8 mouse cellular contexts compared by ENCODE assay signal in genomic region chr6:52164051-52164625, GRCm38 (mm10). TPM values are rescaled to one million over a fixed set of nuclear protein-coding genes. Genes with fewer than 3 reads are reported as not detected.
DNase-seq lines count a peak whose midpoint lies in the region; ATAC-seq and TF ChIP-seq lines count a peak whose summit lies in the region.
"Had no signal": no experiment of that assay in that cellular context is flagged by ENCODE, and none has a peak within 500 bp of the region (broad histone marks: within the 10 kb centered on the region; RNA-seq: fewer than 3 reads in every experiment).

No protein-coding gene starts in this region.

- H3K4me3 ChIP-seq in heart, postnatal 0 days (ENCODE audit: low read depth, low read length): peak overlapping the region; percentile 39
- peak overlapping the region; percentile 27 for H3K4me3 ChIP-seq in limb, embryonic 14.5 days (replicated peaks; ENCODE audit: low read length)
- H3K4me3 ChIP-seq: midbrain, embryonic 12.5 days had no signal

- peak overlapping the region; percentile 28; the same call in 1 of the 2 replicates for H3K9ac ChIP-seq in heart, postnatal 0 days (replicated peaks; ENCODE audit: low read depth, low read length)
- H3K9ac ChIP-seq in limb, embryonic 14.5 days (ENCODE audit: low read depth, low read length, severe bottlenecking): no peak overlapping the region
- H3K9ac ChIP-seq: midbrain, embryonic 12.5 days had no signal

- no peaks in the 10 kb centered on the region for H3K36me3 ChIP-seq in heart, postnatal 0 days (replicated peaks; ENCODE audit: control insufficient read depth, insufficient read depth, low read length)
- peaks cover 5% of the 10 kb centered on the region; the same call in 1 of the 2 replicates for H3K36me3 ChIP-seq in limb, embryonic 14.5 days (ENCODE audit: control insufficient read depth, insufficient read depth, low read length)
- H3K36me3 ChIP-seq: midbrain, embryonic 12.5 days had no signal

- peak; percentile 15 for DNase-seq in ovary, postnatal 36 days (ENCODE audit: low spot score)
- DNase-seq in ovary, postnatal 14 days (ENCODE audit: low spot score): no peak
- no peak for DNase-seq in heart, postnatal 0 days (ENCODE audit: low spot score)
- no peak for DNase-seq in limb, embryonic 14.5 days (ENCODE audit: low spot score)
- peak; percentile 43 for DNase-seq in testis, postnatal 10 days (ENCODE audit: low spot score)
- DNase-seq in spleen, postnatal 10 days (ENCODE audit: low spot score in 2 of 2): no peak

- peak overlapping the region; percentile 51 for H3K4me2 ChIP-seq in heart, postnatal 0 days (ENCODE audit: low read depth, low read length)
- peak overlapping the region; percentile 40 for H3K4me2 ChIP-seq in limb, embryonic 14.5 days (replicated peaks; ENCODE audit: low read depth, low read length, severe bottlenecking)
- H3K4me2 ChIP-seq: midbrain, embryonic 12.5 days had no signal

- H3K4me1 ChIP-seq in heart, postnatal 0 days (ENCODE audit: control insufficient read depth, insufficient read depth): no peaks in the 10 kb centered on the region
- H3K4me1 ChIP-seq in limb, embryonic 14.5 days (ENCODE audit: control insufficient read depth, insufficient read depth, low read length): peaks cover 33% of the 10 kb centered on the region

- peak overlapping the region; percentile 46 for H3K27ac ChIP-seq in heart, postnatal 0 days (ENCODE audit: low read depth)
- no peak overlapping the region for H3K27ac ChIP-seq in limb, embryonic 14.5 days (replicated peaks; ENCODE audit: low read depth, low read length)
- H3K27ac ChIP-seq: midbrain, embryonic 12.5 days had no signal

- TF ChIP-seq EP300 in heart, postnatal 0 days (IDR thresholded peaks at IDR 0.05; ENCODE audit: low read depth): no peak

- no peaks in the 10 kb centered on the region for H3K9me3 ChIP-seq in heart, postnatal 0 days (replicated peaks; ENCODE audit: control insufficient read depth, low read length)
- H3K9me3 ChIP-seq in limb, embryonic 14.5 days (ENCODE audit: control insufficient read depth, low read length): no peaks in the 10 kb centered on the region
- H3K9me3 ChIP-seq: midbrain, embryonic 12.5 days had no signal

- no peak for TF ChIP-seq CTCF in heart, postnatal 0 days (IDR thresholded peaks at IDR 0.05; ENCODE audit: low read depth)

- 2% methylated on average over 39 of the region's 39 CpGs for WGBS in heart, postnatal 0 days
- 3% methylated on average over 39 of the region's 39 CpGs for WGBS in limb, embryonic 14.5 days

- no peak for TF ChIP-seq POLR2A in limb, embryonic 14.5 days (IDR thresholded peaks at IDR 0.05; ENCODE audit: borderline replicate concordance, extremely low read depth, insufficient read depth, insufficient read length)

- ATAC-seq in heart, postnatal 0 days (ENCODE audit: insufficient read depth, low read depth): no peak; the same call in 1 of the 2 replicates
- no peak for ATAC-seq in limb, embryonic 14.5 days (ENCODE audit: low FRiP score, low read depth)
- no peak for ATAC-seq in monocyte, adult 5-6 weeks (replicated peaks; ENCODE audit: insufficient number of reproducible peaks, low FRiP score, low TSS enrichment, poor library complexity, severe bottlenecking)

- peaks cover 99% of the 10 kb centered on the region for H3K27me3 ChIP-seq in heart, postnatal 0 days (ENCODE audit: control insufficient read depth, insufficient read depth, low read length)
- H3K27me3 ChIP-seq in limb, embryonic 14.5 days (ENCODE audit: control insufficient read depth, insufficient read depth, low read length): peaks cover 88% of the 10 kb centered on the region

RNA-seq across cellular contexts. Expression of gene Hoxa2, which starts 0.5 kb away (rescaled TPM):
- total RNA-seq in heart, postnatal 0 days (2014; rRNA removed; ENCODE audit: low replicate concordance): not detected in 2 replicates
- polyA plus RNA-seq in heart, postnatal 0 days (2015; fragmentation: Nextera tagmentation; extraction: Ambion mirVana): 0.42 and 0.69 TPM in 2 replicates
- polyA plus RNA-seq in limb, embryonic 14.5 days (2012; rRNA removed): 3.1 and 3.6 TPM in 2 replicates
- 0.80 and 1.0 TPM in 2 replicates for polyA plus RNA-seq in limb, embryonic 14.5 days (2014; fragmentation: Nextera tagmentation; extraction: Ambion mirVana)
- total RNA-seq in monocyte, adult 5-6 weeks (2017): not detected in 3 replicates

RNA-seq across cellular contexts. Expression of gene Hoxa1, which starts 6.0 kb away (rescaled TPM):
- total RNA-seq in heart, postnatal 0 days (2014; rRNA removed; ENCODE audit: low replicate concordance): 0.23 TPM in 1 of 2 replicates, not detected in the other
- polyA plus RNA-seq in heart, postnatal 0 days (2015; fragmentation: Nextera tagmentation; extraction: Ambion mirVana): 0.08 and 0.15 TPM in 2 replicates
- 1.4 and 1.6 TPM in 2 replicates for polyA plus RNA-seq in limb, embryonic 14.5 days (2012; rRNA removed)
- polyA plus RNA-seq in limb, embryonic 14.5 days (2014; fragmentation: Nextera tagmentation; extraction: Ambion mirVana): 1.4 and 1.7 TPM in 2 replicates
- total RNA-seq in monocyte, adult 5-6 weeks (2017): not detected in 3 replicates

RNA-seq across cellular contexts. Expression of gene 5730596B20Rik, which starts 13.2 kb away (rescaled TPM):
- 0.08 and 0.84 TPM in 2 replicates for total RNA-seq in heart, postnatal 0 days (2014; rRNA removed; ENCODE audit: low replicate concordance)
- 0.03 and 0.12 TPM in 2 replicates for polyA plus RNA-seq in heart, postnatal 0 days (2015; fragmentation: Nextera tagmentation; extraction: Ambion mirVana)
- 0.27 and 0.44 TPM in 2 replicates for polyA plus RNA-seq in limb, embryonic 14.5 days (2012; rRNA removed)
- 0.29 and 0.70 TPM in 2 replicates for polyA plus RNA-seq in limb, embryonic 14.5 days (2014; fragmentation: Nextera tagmentation; extraction: Ambion mirVana)
- not detected in 3 replicates for total RNA-seq in monocyte, adult 5-6 weeks (2017)
- polyA plus RNA-seq: midbrain, embryonic 12.5 days had no signal

RNA-seq across cellular contexts. Expression of gene Hoxa4, which starts 27.4 kb away (rescaled TPM):
- 0.38 TPM in 1 of 2 replicates, not detected in the other for total RNA-seq in heart, postnatal 0 days (2014; rRNA removed; ENCODE audit: low replicate concordance)
- 0.08 and 0.18 TPM in 2 replicates for polyA plus RNA-seq in heart, postnatal 0 days (2015; fragmentation: Nextera tagmentation; extraction: Ambion mirVana)
- polyA plus RNA-seq in limb, embryonic 14.5 days (2012; rRNA removed): 2.2 and 2.8 TPM in 2 replicates
- polyA plus RNA-seq in limb, embryonic 14.5 days (2014; fragmentation: Nextera tagmentation; extraction: Ambion mirVana): 0.57 and 1.0 TPM in 2 replicates
- total RNA-seq in monocyte, adult 5-6 weeks (2017): not detected in 3 replicates
- polyA plus RNA-seq: midbrain, embryonic 12.5 days had no signal

RNA-seq across cellular contexts. Expression of gene Hoxa5, which starts 40.2 kb away (rescaled TPM):
- total RNA-seq in heart, postnatal 0 days (2014; rRNA removed; ENCODE audit: low replicate concordance): 3.5 TPM in 1 of 2 replicates, not detected in the other
- 0.36 and 0.65 TPM in 2 replicates for polyA plus RNA-seq in heart, postnatal 0 days (2015; fragmentation: Nextera tagmentation; extraction: Ambion mirVana)
- 11.0 and 12.3 TPM in 2 replicates for polyA plus RNA-seq in limb, embryonic 14.5 days (2012; rRNA removed)
- polyA plus RNA-seq in limb, embryonic 14.5 days (2014; fragmentation: Nextera tagmentation; extraction: Ambion mirVana): 3.4 and 3.8 TPM in 2 replicates
- total RNA-seq in monocyte, adult 5-6 weeks (2017): 0.39 TPM in 1 of 3 replicates, not detected in the others
- polyA plus RNA-seq: midbrain, embryonic 12.5 days had no signal

Comparison
In these comparisons a context has a peak if more than half of its experiments do, and no peak if none do; other contexts are left out.
1. DNase-seq: peak in ovary, postnatal 36 days (single experiment) and testis, postnatal 10 days (single experiment); none in ovary, postnatal 14 days (single experiment), heart, postnatal 0 days (single experiment), limb, embryonic 14.5 days (single experiment) and spleen, postnatal 10 days (0 of 2).